Mouse (Mus musculus) monocyte, adult 59 days (primary cell): ENCODE data around the gene Dhx8. TPM values are rescaled to one million over a fixed set of nuclear protein-coding genes. Genes with fewer than 3 reads are reported as not detected.

Source experiments
- total RNA-seq, 2 experiments: library from RNA; stranded (reverse); gene quantifications; one replicate each; pipeline ENCODE4 v1.2.4; 2023

The Dhx8 gene
- 10 to 100 TPM; 52.7 to 53.3 TPM for total RNA-seq

GRCm38 (mm10) chr11:101732518-101733440 is at the start of gene Dhx8:
Gene Dhx8, plus strand, starts transcription at chr11:101732919.

GRCm38 (mm10) chr11:101785143-101785851 is 52.6 kb downstream of the Dhx8 start, which contains the start of gene Etv4:
Gene Etv4, minus strand, starts transcription at chr11:101785371.

Other genes with a start within 250 kb of the Dhx8 start
- gene Brca1, start 181.0 kb upstream of the Dhx8 start, total RNA-seq = 1 to 10 TPM in 1 of 2 experiments, under 1 TPM in 1; 0.76 to 1.1 TPM
- gene Nbr1, start 180.8 kb upstream of the Dhx8 start, total RNA-seq = 100 to 1,000 TPM; 101 to 115 TPM
- 10 to 100 TPM; 43.4 to 78.1 TPM for gene Tmem106a, start 150.7 kb upstream of the Dhx8 start, total RNA-seq
- gene Gm11634, start 133.7 kb upstream of the Dhx8 start, total RNA-seq = not detected
- gene Rdm1, start 105.7 kb upstream of the Dhx8 start, total RNA-seq = 10 to 100 TPM; 19.6 to 19.7 TPM
- 1 to 10 TPM; 2.3 to 4.5 TPM for gene Arl4d, start 67.4 kb upstream of the Dhx8 start, total RNA-seq
- not detected for gene Etv4, start 52.5 kb downstream of the Dhx8 start, total RNA-seq
- under 1 TPM; 0.21 to 0.55 TPM for gene Meox1, start 161.5 kb downstream of the Dhx8 start, total RNA-seq
- gene Sost, start 234.1 kb downstream of the Dhx8 start, total RNA-seq = not detected